24 mouse cellular contexts compared by ENCODE assay signal in the genomic region with DNA sequence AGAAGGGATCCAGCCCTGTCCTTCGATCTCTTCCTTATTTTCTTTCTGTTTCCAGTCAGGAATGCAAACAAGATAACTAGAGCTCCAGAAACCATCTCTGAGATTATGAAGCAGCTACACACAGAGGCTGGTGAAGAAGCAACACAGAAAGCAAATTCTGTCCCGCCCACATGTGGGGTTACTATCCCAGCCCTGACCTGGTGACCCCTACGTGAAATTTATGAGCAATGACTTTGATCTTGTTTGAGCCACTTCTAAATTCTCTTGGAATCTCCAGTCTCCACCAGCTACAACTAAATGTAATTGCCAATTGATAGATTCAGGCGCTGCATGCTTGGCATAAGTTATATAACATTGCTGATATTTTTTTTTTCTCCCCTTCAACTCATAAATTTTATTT. TPM values are rescaled to one million over a fixed set of nuclear protein-coding genes. Genes with fewer than 3 reads are reported as not detected.
A peak's percentile ranks its signal among the peaks of the same experiment; 100 is the strongest.
DNase-seq lines count a peak whose midpoint lies in the region.
"Had no signal": no experiment of that assay in that cellular context is flagged by ENCODE, and none has a peak within 500 bp of the region (broad histone marks: within the 10 kb centered on the region; RNA-seq: fewer than 3 reads in every experiment).

No protein-coding gene starts in this region.

- H3K27me3 ChIP-seq in forebrain, embryonic 10.5 days (ENCODE audit: poor library complexity, severe bottlenecking) = no peaks in the 10 kb centered on the region
- H3K27me3 ChIP-seq: heart, embryonic 12.5 days; heart, embryonic 15.5 days had no signal

- no peaks in the 10 kb centered on the region for H3K36me3 ChIP-seq in forebrain, embryonic 10.5 days (replicated peaks)
- H3K36me3 ChIP-seq: heart, embryonic 12.5 days; heart, embryonic 15.5 days had no signal

- DNase-seq in adrenal gland, postnatal 36 days = peak; percentile 15 to 18
- no peak for DNase-seq in adrenal gland, postnatal 10 days
- DNase-seq in embryo, embryonic 10 days (ENCODE audit: low spot score) = peak; percentile 42
- peak; percentile 56 for DNase-seq in embryo, embryonic 10.5 days (ENCODE audit: low spot score)
- DNase-seq in mesoderm, embryonic 11.5 days (ENCODE audit: low read depth, low spot score) = peak; percentile 48
- DNase-seq in lung, postnatal 10 days = no peak
- no peak for DNase-seq in forebrain, embryonic 10.5 days (ENCODE audit: extremely low spot score, low spot score)
- DNase-seq: cerebellum, adult 11-12 months; cerebellum, adult 8-10 months; cerebellum, postnatal 10 days; cerebellum, postnatal 36 days; forebrain, postnatal 0 days; gastrocnemius, adult 2 months; gastrocnemius, postnatal 14 days; heart, adult 18-20 months; heart, postnatal 10 days; heart, postnatal 4 days; kidney, adult 11 months; kidney, adult 8-10 months had no signal

- H3K27ac ChIP-seq in forebrain, embryonic 10.5 days = no peak overlapping the region
- H3K27ac ChIP-seq: gastrocnemius, adult 2 months; heart, embryonic 15.5 days; hindbrain, embryonic 14.5 days; hindbrain, postnatal 0 days had no signal

- H3K4me3 ChIP-seq in forebrain, embryonic 10.5 days = no peak overlapping the region
- H3K4me3 ChIP-seq: gastrocnemius, adult 2 months; heart, embryonic 12.5 days; heart, embryonic 15.5 days had no signal

- WGBS in forebrain, embryonic 10.5 days = 84% methylated on average over 4 of the region's 4 CpGs

- H3K9me3 ChIP-seq in forebrain, embryonic 10.5 days = peaks cover 19% of the 10 kb centered on the region; the same call in 1 of the 2 replicates

- H3K4me1 ChIP-seq in forebrain, embryonic 10.5 days = no peaks in the 10 kb centered on the region
- H3K4me1 ChIP-seq: heart, embryonic 12.5 days; heart, embryonic 15.5 days had no signal

RNA-seq across cellular contexts. Expression of a gene that starts 7.9 kb away (rescaled TPM):
- total RNA-seq in adrenal gland, postnatal 36 days (2021) = 1 to 10 TPM; 4.4 to 5.2 TPM
- total RNA-seq in adrenal gland, postnatal 10 days (2021) = 1 to 10 TPM; 3.9 to 6.4 TPM
- polyA plus RNA-seq in forebrain, embryonic 10.5 days (2016; fragmentation: Nextera tagmentation; extraction: Ambion mirVana) = 115 and 117 TPM in 2 replicates
- total RNA-seq: heart, adult 18-20 months had no signal
- polyA plus RNA-seq: frontal cortex, adult 2 months had no signal

Comparison
In these comparisons a context has a peak if more than half of its experiments do, and no peak if none do; other contexts are left out.
1. DNase-seq: peak in adrenal gland, postnatal 36 days (2 of 2), embryo, embryonic 10 days (single experiment), embryo, embryonic 10.5 days (single experiment) and mesoderm, embryonic 11.5 days (single experiment); none in adrenal gland, postnatal 10 days (single experiment), lung, postnatal 10 days (single experiment) and forebrain, embryonic 10.5 days (single experiment).